Mouse (Mus musculus): ENCODE measurements around the gene Gm10382. TPM values are rescaled to one million over a fixed set of nuclear protein-coding genes. Genes with fewer than 3 reads are reported as not detected.

Gm10382 gene
- total RNA-seq, 2 experiments from 2014 or later, result 0.28 to 0.48 TPM

- intact Hi-C loops (cut with DNase I), result no loop called here
- DNase-seq (ENCODE audit: extremely low spot score in 1 of 2, low spot score in 2 of 2), result no peak
- no peak overlapping the region for H3K4me3 ChIP-seq
- no peak for TF ChIP-seq CTCF (IDR thresholded peaks at IDR 0.05)
- no peak overlapping the region for H3K27ac ChIP-seq
Observed at GRCm38 (mm10) chr5:125402476-125402875, 13.4 kb downstream of the Gm10382 start.

- H3K27ac ChIP-seq, result no peak overlapping the region
- no peak for DNase-seq (ENCODE audit: extremely low spot score in 1 of 2, low spot score in 2 of 2)
- no peak overlapping the region for H3K4me3 ChIP-seq
- intact Hi-C loops (cut with DNase I), result no loop called here
- no peak for TF ChIP-seq CTCF (IDR thresholded peaks at IDR 0.05)
Observed at GRCm38 (mm10) chr5:125402991-125403390, 13.9 kb downstream of the Gm10382 start.

GRCm38 (mm10) chr5:125403481-125404465 is 14.7 kb downstream of the Gm10382 start:
- intact Hi-C loops (cut with DNase I), result no loop called here
- peak overlapping the region; percentile 99 for H3K27ac ChIP-seq

GRCm38 (mm10) chr5:125404536-125404902 is 15.4 kb downstream of the Gm10382 start:
- DNase-seq (ENCODE audit: extremely low spot score in 1 of 2, low spot score in 2 of 2), result no peak
- Histone ChIP-seq H3K4me3 (peak overlapping the region; percentile 58), H3K27ac (peak overlapping the region; percentile 99)
- no peak for TF ChIP-seq CTCF (IDR thresholded peaks at IDR 0.05)
- intact Hi-C loops (cut with DNase I), result no loop called here

More at GRCm38 (mm10) chr5:125403481-125404465, 14.7 kb downstream of the Gm10382 start:
- TF ChIP-seq CTCF (IDR thresholded peaks at IDR 0.05), result no peak; the same call in 1 of the 2 replicates
- peak; percentile 74 to 79 for DNase-seq (ENCODE audit: extremely low spot score in 1 of 2, low spot score in 2 of 2)
- H3K4me3 ChIP-seq, result peak overlapping the region; percentile 58

GRCm38 (mm10) chr5:125404903-125405545 is 15.9 kb downstream of the Gm10382 start:
- DNase-seq (ENCODE audit: extremely low spot score in 1 of 2, low spot score in 2 of 2), result peak; percentile 41 to 47
- peak overlapping the region; percentile 58 for H3K4me3 ChIP-seq
- TF ChIP-seq CTCF (IDR thresholded peaks at IDR 0.05), result no peak
- intact Hi-C loops (cut with DNase I), result loop anchor here (1.0 kb wide), 2 partner anchors 12 to 16 kb away; partner anchors contain the start of gene Gm10382
- H3K27ac ChIP-seq, result peak overlapping the region; percentile 99

- TF ChIP-seq CTCF (IDR thresholded peaks at IDR 0.05), result no peak
- peak overlapping the region; percentile 58 for H3K4me3 ChIP-seq
- peak; percentile 87 to 89 for DNase-seq (ENCODE audit: extremely low spot score in 1 of 2, low spot score in 2 of 2)
- intact Hi-C loops (cut with DNase I), result loop anchor here (1.0 kb wide), 2 partner anchors 12 to 16 kb away; partner anchors contain the start of gene Gm10382
- peak overlapping the region; percentile 99 for H3K27ac ChIP-seq
Observed at GRCm38 (mm10) chr5:125405546-125406248, 16.6 kb downstream of the Gm10382 start.

GRCm38 (mm10) chr5:125406322-125407016 is 17.3 kb downstream of the Gm10382 start:
- peak overlapping the region; percentile 99 for H3K27ac ChIP-seq

GRCm38 (mm10) chr5:125407020-125407830 is 18.1 kb downstream of the Gm10382 start:
- no peak for TF ChIP-seq CTCF (IDR thresholded peaks at IDR 0.05)
- H3K4me3 ChIP-seq, result peak overlapping the region; percentile 58
- DNase-seq (ENCODE audit: extremely low spot score in 1 of 2, low spot score in 2 of 2), result no peak
- H3K27ac ChIP-seq, result peak overlapping the region; percentile 99
- intact Hi-C loops (cut with DNase I), result no loop called here

More at GRCm38 (mm10) chr5:125406322-125407016, 17.3 kb downstream of the Gm10382 start:
- intact Hi-C loops (cut with DNase I), result no loop called here
- H3K4me3 ChIP-seq, result peak overlapping the region; percentile 58
- peak; percentile 55 to 61 for DNase-seq (ENCODE audit: extremely low spot score in 1 of 2, low spot score in 2 of 2)
- TF ChIP-seq CTCF (IDR thresholded peaks at IDR 0.05), result no peak

GRCm38 (mm10) chr5:125407910-125408575 is 18.9 kb downstream of the Gm10382 start:
- DNase-seq (ENCODE audit: extremely low spot score in 1 of 2, low spot score in 2 of 2), result no peak
- intact Hi-C loops (cut with DNase I), result no loop called here
- TF ChIP-seq CTCF (IDR thresholded peaks at IDR 0.05), result no peak
- H3K4me3 ChIP-seq, result no peak overlapping the region
- no peak overlapping the region for H3K27ac ChIP-seq

GRCm38 (mm10) chr5:125408842-125409241 is 19.7 kb downstream of the Gm10382 start:
- peak; percentile 87 to 89 for DNase-seq (ENCODE audit: extremely low spot score in 1 of 2, low spot score in 2 of 2)
- no peak for TF ChIP-seq CTCF (IDR thresholded peaks at IDR 0.05)
- Histone ChIP-seq H3K4me3 (peak overlapping the region; percentile 49), H3K27ac (peak overlapping the region; percentile 79)
- intact Hi-C loops (cut with DNase I), result no loop called here

Measured in left cerebral cortex, adult 2 months (tissue).